Mouse (Mus musculus): ENCODE results near the gene Olfr1368. TPM values are rescaled to one million over a fixed set of nuclear protein-coding genes. Genes with fewer than 3 reads are reported as not detected.
A peak's percentile ranks its signal among the peaks of the same experiment; 100 is the strongest.

The Olfr1368 gene
- polyA plus RNA-seq, 1 experiment = not detected

GRCm38 (mm10) chr13:21179724-21180550 lies 34.3 kb upstream of the Olfr1368 start:
- Histone ChIP-seq H3K4me3 (ENCODE audit: extremely low read depth, insufficient read depth, insufficient read length) (peak overlapping the region; percentile 88), H3K36me3 (ENCODE audit: control insufficient read depth, insufficient read depth, low read length) (peaks cover 13% of the 10 kb centered on the region), H3K27ac (ENCODE audit: insufficient read depth, low read length) (peak overlapping the region; percentile 98), H3K4me1 (ENCODE audit: control insufficient read depth, insufficient read depth, insufficient read length) (no peaks in the 10 kb centered on the region; the same call in 1 of the 2 replicates), H3K27me3 (ENCODE audit: control insufficient read depth, insufficient read depth, low read length) (no peaks in the 10 kb centered on the region)
- DNase-seq (ENCODE audit: low read depth in 1 of 2, low spot score in 2 of 2) = peak; percentile 79 to 87
- TF ChIP-seq POLR2A (IDR thresholded peaks at IDR 0.05; ENCODE audit: low read depth, low read length) (peak; percentile 11), CTCF (IDR thresholded peaks at IDR 0.05; ENCODE audit: extremely low read depth, insufficient read depth, insufficient read length, insufficient replicate concordance) (no peak)
- under 1% methylated on average over 75 of the region's 80 CpGs for WGBS

GRCm38 (mm10) chr13:21179367-21179723 lies 33.7 kb upstream of the Olfr1368 start, which contains the start of gene Trim27:
Trim27 (plus strand) TSS chr13:21179445.
- under 1% methylated on average over 15 of the region's 15 CpGs for WGBS
- peak within 1 kb of the TSS; percentile 88 for H3K4me3 ChIP-seq (ENCODE audit: extremely low read depth, insufficient read depth, insufficient read length)
- peaks cover 13% of the 10 kb centered on the region for H3K36me3 ChIP-seq (ENCODE audit: control insufficient read depth, insufficient read depth, low read length)
- DNase-seq (ENCODE audit: low read depth in 1 of 2, low spot score in 2 of 2) = peak in 1 of 2 experiments; percentile 40
- no peaks in the 10 kb centered on the region; the same call in 1 of the 2 replicates for H3K4me1 ChIP-seq (ENCODE audit: control insufficient read depth, insufficient read depth, insufficient read length)
- TF ChIP-seq CTCF (IDR thresholded peaks at IDR 0.05; ENCODE audit: extremely low read depth, insufficient read depth, insufficient read length, insufficient replicate concordance) (no peak), POLR2A (IDR thresholded peaks at IDR 0.05; ENCODE audit: low read depth, low read length) (no peak; the same call in 1 of the 2 replicates)
- peak within 1 kb of the TSS; percentile 98 for H3K27ac ChIP-seq (ENCODE audit: insufficient read depth, low read length)
- no peaks in the 10 kb centered on the region for H3K27me3 ChIP-seq (ENCODE audit: control insufficient read depth, insufficient read depth, low read length)

- no peak for DNase-seq (ENCODE audit: low read depth in 1 of 2, low spot score in 2 of 2)
- WGBS = 66% methylated on average over 5 of the region's 5 CpGs
- TF ChIP-seq CTCF (IDR thresholded peaks at IDR 0.05; ENCODE audit: extremely low read depth, insufficient read depth, insufficient read length, insufficient replicate concordance) (no peak), POLR2A (IDR thresholded peaks at IDR 0.05; ENCODE audit: low read depth, low read length) (no peak)
- H3K27ac ChIP-seq (ENCODE audit: insufficient read depth, low read length) = no peak overlapping the region
- H3K4me3 ChIP-seq (ENCODE audit: extremely low read depth, insufficient read depth, insufficient read length) = no peak overlapping the region
- H3K4me1 ChIP-seq (ENCODE audit: control insufficient read depth, insufficient read depth, insufficient read length) = no peaks in the 10 kb centered on the region; the same call in 1 of the 2 replicates
- H3K36me3 ChIP-seq (ENCODE audit: control insufficient read depth, insufficient read depth, low read length) = peaks cover 6% of the 10 kb centered on the region
- no peaks in the 10 kb centered on the region for H3K27me3 ChIP-seq (ENCODE audit: control insufficient read depth, insufficient read depth, low read length)
Measured at GRCm38 (mm10) chr13:21178364-21178763, 32.7 kb upstream of the Olfr1368 start.

GRCm38 (mm10) chr13:21177657-21178056 lies 32.0 kb upstream of the Olfr1368 start:
- 81% methylated on average over 5 of the region's 5 CpGs for WGBS
- Histone ChIP-seq H3K27ac (ENCODE audit: insufficient read depth, low read length) (no peak overlapping the region), H3K4me3 (ENCODE audit: extremely low read depth, insufficient read depth, insufficient read length) (no peak overlapping the region), H3K4me1 (ENCODE audit: control insufficient read depth, insufficient read depth, insufficient read length) (no peaks in the 10 kb centered on the region; the same call in 1 of the 2 replicates), H3K36me3 (ENCODE audit: control insufficient read depth, insufficient read depth, low read length) (peaks cover 4% of the 10 kb centered on the region; the same call in 1 of the 2 replicates), H3K27me3 (ENCODE audit: control insufficient read depth, insufficient read depth, low read length) (no peaks in the 10 kb centered on the region)
- TF ChIP-seq CTCF (IDR thresholded peaks at IDR 0.05; ENCODE audit: extremely low read depth, insufficient read depth, insufficient read length, insufficient replicate concordance) = no peak
- no peak for TF ChIP-seq POLR2A (IDR thresholded peaks at IDR 0.05; ENCODE audit: low read depth, low read length)
- no peak for DNase-seq (ENCODE audit: low read depth in 1 of 2, low spot score in 2 of 2)

GRCm38 (mm10) chr13:21176733-21177132 lies 31.1 kb upstream of the Olfr1368 start:
- Histone ChIP-seq H3K27me3 (ENCODE audit: control insufficient read depth, insufficient read depth, low read length) (no peaks in the 10 kb centered on the region), H3K4me3 (ENCODE audit: extremely low read depth, insufficient read depth, insufficient read length) (no peak overlapping the region), H3K27ac (ENCODE audit: insufficient read depth, low read length) (no peak overlapping the region), H3K36me3 (ENCODE audit: control insufficient read depth, insufficient read depth, low read length) (no peaks in the 10 kb centered on the region), H3K4me1 (ENCODE audit: control insufficient read depth, insufficient read depth, insufficient read length) (no peaks in the 10 kb centered on the region; the same call in 1 of the 2 replicates)
- no peak for TF ChIP-seq POLR2A (IDR thresholded peaks at IDR 0.05; ENCODE audit: low read depth, low read length)
- 88% methylated on average over 11 of the region's 11 CpGs for WGBS
- DNase-seq (ENCODE audit: low read depth in 1 of 2, low spot score in 2 of 2) = no peak

- WGBS = 10% methylated on average over 11 of the region's 11 CpGs
- Histone ChIP-seq H3K36me3 (ENCODE audit: control insufficient read depth, insufficient read depth, low read length) (no peaks in the 10 kb centered on the region), H3K27ac (ENCODE audit: insufficient read depth, low read length) (no peak overlapping the region), H3K27me3 (ENCODE audit: control insufficient read depth, insufficient read depth, low read length) (no peaks in the 10 kb centered on the region), H3K4me3 (ENCODE audit: extremely low read depth, insufficient read depth, insufficient read length) (no peak overlapping the region), H3K4me1 (ENCODE audit: control insufficient read depth, insufficient read depth, insufficient read length) (peaks cover 2% of the 10 kb centered on the region; the same call in 1 of the 2 replicates)
- TF ChIP-seq POLR2A (IDR thresholded peaks at IDR 0.05; ENCODE audit: low read depth, low read length) (no peak), CTCF (IDR thresholded peaks at IDR 0.05; ENCODE audit: extremely low read depth, insufficient read depth, insufficient read length, insufficient replicate concordance) (no peak)
- DNase-seq (ENCODE audit: low read depth in 1 of 2, low spot score in 2 of 2) = no peak
Measured at GRCm38 (mm10) chr13:21173072-21173471, 27.4 kb upstream of the Olfr1368 start.

Data from spleen, adult 2 months (tissue).